Mouse (Mus musculus): ENCODE results near the gene Mcemp1.
A peak's percentile ranks its signal among the peaks of the same experiment; 100 is the strongest.

Gene Mcemp1

DNA sequence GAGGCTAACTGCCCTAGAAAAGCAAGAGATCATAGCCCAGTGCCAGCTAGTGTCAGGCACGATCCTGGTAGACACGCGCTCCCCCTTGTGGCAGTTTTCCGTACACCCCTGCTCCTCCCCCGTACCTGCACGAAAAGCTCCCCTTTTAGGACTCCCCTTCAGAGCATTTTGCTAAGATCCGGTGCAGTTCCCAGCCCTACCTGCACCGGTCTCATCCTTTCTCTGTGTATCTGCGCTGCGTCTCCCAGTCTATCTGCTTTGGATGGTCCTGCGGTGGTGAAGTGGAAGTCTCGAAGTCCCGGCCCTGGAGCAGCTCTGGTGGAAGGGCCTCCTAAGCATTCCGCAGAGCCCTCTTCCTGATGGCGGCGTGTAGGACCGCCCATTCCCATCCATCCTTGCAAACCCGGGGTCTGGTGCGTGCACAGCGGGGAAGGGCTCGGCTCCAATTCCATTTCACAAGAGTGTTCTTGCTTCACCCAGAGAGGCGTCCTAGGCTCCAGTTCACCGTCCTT is 6.5 kb downstream of the Mcemp1 start, which contains the start of gene Fcor:
Gene Fcor, minus strand, starts transcription at position 383 of the 512 bp plus-strand sequence.
- DNase-seq (ENCODE audit: low spot score in 2 of 2): peak; percentile 82 to 93

DNA sequence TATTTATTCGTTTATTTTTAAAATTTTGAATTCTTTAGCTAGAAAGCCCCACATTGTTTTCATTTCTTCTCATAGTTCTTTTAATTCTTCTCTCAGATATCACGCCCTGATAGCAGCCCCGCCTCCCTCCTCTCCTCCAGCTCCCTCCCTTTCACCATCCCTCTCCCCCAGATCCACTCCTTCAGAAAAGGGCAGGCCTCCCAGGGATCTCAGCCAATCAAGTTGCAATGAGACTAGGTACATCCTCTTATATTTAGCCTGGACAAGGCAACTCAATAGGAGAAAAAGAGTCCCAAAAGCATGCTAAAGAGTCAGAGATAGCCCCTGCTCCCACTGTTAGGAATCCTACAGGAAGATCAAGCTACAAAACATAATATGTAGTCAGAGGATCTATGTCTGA is 9.1 kb downstream of the Mcemp1 start:
- no peak for DNase-seq (ENCODE audit: low spot score in 2 of 2)

DNA sequence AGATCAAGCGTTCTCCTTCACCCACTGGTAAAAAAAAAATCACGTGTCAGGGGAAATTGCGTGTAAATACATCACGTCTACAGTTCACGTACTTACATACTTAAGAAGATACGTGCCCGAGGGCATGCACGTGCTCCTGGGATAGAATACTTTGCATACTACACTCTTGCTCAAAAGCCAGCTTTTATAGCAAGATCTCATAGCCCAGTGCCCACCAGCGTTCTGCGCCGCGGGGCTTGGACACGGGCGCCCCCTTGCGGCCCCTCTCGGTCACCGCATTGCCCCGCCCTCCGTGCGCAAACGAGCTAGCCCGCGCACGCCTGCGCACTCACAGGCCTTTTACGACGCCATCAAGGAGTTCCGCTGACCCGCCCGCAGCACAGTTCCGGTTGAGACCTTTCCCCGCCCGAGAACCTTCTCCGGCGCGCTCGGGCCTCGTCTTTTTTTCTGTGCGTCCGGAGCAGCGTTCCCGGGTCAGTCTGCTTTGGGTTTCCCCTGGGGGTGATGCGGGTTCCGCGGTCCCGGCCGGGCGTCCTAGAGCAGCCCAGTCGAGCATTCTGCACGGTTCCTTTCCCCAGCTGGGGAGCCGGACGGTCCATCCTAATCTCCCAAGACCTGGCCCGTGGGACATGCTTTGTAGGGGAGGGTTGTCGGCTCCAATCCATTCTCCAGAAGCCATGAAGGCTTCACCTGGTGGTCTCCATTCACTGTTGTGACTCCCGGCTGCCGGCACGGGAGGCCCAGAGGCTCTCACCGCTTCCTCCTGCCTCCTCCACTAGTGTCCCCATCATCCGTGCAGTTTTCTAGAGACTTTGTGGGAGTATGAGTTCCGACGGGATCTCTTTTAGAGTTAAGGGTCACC is 10.8 kb downstream of the Mcemp1 start, which contains the start of gene Trappc5:
Gene Trappc5, plus strand, starts transcription at position 169 of the 862 bp plus-strand sequence.
- DNase-seq (ENCODE audit: low spot score in 2 of 2): peak; percentile 91 to 97

DNA sequence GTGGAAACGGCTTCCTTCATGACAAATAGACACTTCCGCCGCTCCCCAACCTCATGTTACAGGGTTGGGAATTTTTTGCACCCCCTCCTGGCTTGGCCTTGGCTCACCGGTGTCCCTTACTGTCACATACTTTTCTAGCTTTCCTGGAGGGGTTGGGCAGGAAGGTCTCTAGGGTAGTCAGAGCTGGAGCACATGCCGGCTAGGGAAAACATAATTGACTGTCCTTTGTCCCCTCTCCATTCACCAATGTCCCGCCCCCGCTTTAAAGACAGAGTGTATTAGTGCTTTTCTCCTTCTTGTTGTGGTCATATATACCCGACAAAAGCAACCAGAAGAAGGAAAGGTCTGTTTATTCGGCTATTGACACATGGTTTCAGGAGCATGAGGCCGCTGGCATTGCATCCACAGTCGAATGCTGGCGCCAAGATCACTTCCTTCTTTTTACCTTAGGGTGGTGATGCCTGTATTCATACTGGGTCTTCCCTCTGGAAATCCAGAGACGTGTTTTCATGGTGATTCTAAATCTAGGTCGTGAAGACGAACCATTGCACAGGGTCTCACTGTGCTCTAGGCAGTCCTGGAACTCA is 11.5 kb downstream of the Mcemp1 start:
- DNase-seq (ENCODE audit: low spot score in 2 of 2): no peak

DNA sequence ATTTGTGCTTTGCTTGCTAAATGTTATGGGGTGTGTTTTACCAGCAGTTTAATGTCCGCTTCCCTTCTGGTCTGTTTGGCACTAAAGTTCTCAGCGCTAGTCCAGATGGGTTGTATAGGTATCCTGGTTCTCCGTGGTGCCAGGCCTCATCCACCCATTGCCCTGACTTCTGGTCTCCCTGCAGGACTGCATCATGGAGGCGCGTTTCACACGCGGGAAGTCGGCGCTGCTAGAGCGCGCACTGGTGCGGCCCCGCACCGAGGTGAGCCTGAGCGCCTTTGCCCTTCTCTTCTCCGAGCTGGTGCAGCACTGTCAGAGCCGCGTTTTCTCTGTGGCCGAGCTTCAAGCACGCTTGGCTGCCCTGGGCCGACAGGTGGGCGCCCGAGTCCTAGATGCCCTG is 13.3 kb downstream of the Mcemp1 start:
- DNase-seq (ENCODE audit: low spot score in 2 of 2): no peak

DNA sequence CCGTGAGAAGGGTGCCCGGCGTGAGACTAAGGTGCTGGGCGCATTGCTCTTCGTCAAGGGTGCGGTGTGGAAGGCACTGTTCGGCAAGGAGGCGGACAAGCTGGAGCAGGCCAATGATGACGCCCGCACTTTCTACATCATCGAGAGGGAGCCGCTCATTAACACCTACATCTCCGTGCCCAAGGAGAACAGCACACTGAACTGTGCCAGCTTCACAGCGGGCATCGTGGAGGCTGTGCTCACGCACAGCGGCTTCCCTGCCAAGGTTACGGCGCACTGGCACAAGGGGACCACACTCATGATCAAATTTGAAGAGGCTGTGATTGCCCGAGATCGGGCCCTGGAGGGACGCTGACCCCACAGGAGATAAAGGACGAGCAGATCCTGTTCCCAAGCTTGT is 13.7 kb downstream of the Mcemp1 start:
- no peak for DNase-seq (ENCODE audit: low spot score in 2 of 2)

DNA sequence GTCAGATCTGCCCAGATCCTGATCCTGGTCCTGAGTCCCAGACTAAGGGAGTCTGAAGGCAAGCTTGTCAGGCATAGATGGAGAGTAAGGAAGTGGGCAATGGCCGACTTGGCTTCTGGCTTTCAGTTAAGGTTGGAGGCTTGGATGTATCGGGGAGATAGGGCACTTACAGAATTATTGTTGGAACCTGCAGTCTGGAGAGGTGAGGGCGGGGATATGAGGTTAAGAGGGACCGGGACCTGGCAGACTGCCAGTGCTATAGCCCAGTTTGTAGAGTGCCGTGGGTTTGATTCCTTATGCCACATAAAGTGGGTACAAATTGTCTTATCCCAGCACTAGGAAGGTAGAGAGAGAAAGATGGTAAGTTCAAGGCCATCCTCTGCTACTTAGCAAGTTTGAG is 14.1 kb downstream of the Mcemp1 start:
- no peak for DNase-seq (ENCODE audit: low spot score in 2 of 2)

DNA sequence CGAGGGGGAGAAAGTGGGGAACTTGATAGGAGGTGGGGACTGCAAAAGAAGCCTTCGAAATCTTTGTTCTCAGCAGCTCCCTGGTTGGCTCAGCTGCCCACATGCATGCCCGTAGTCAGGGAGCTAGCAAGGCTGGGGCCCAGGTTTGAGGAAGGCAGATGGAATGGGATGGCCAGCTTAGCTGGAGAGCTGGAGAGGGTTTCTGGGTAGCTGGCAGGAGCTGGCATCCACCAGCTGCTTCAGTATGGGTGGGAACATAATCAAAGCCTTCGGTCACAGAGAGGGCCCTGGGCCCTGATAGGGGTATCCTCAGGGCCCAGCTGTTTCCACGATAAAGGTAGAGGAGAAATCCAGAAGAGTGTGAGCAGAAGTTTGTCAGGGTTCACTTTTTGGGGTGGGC is 16.9 kb downstream of the Mcemp1 start:
- DNase-seq (ENCODE audit: low spot score in 2 of 2): no peak

DNA sequence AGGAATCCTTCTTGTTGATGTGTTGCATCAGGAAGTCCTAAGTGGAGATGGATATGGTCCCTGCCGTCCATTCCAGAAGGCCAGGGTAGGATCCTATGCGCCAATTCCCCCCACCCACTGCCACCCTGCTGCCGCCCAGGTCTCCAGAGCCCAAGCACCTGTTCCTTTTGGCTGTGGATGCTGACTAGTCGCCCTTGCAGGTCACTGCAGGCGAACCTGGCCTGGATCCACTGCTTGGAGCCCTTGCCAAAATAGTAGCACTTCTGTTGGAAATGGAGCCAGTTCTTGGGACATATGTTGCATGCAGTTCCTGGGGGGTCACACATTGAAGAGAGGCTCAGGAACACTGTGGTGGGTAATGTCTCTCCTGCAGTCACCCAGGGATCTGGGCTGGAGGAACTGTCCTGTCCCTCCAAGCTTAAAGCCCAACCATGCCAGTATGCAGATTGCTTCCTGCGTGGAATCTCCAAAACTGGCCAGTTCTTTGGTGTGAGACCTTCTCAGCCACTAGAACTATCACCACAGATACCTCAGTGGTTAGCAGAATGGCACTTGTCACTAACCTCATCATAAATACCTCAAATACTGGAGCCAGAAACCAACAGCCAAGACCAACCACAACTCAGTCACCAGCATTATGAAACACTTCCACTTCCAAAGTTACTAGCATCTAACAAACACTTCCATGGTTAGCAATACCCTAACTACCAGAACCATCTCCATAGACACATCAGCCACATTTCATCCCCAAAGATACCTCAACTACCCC is 18.0 kb downstream of the Mcemp1 start:
- no peak for DNase-seq (ENCODE audit: low spot score in 2 of 2)

DNA sequence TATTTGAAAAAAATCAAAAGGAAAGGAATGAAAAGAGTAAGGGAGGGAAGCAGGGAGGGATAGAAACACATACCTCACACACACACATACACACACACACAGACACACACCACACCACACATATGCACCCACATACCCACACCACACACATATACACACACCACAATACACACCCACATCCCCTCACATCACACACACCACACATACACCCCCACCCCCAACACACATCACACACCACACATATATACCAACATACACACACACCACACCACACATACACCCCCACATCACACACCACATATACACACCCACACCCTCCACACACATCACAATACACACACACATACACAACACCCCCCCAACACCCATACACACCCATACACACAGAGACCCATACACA is 19.0 kb downstream of the Mcemp1 start:
- no peak for DNase-seq (ENCODE audit: low spot score in 2 of 2)

DNA sequence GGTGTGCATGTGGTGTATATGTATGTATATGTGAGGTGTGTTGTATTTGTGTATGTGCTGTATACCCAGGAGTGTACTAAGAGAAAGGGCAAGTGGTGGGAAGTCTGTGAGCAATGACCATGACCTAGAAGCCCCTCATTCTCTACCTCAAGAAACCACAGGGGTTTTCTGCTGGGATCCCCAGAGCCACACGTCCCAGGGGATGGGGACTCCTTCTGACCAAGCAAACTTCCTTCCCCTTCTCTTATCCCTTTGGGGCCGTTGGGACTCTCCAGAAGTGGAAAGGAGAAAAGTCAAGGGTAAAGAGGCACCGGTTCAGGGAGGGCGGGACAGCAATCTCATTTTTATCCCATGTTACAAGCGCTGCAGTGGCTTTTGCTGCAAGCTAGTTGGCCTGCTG is 19.9 kb downstream of the Mcemp1 start:
- no peak for DNase-seq (ENCODE audit: low spot score in 2 of 2)

DNA sequence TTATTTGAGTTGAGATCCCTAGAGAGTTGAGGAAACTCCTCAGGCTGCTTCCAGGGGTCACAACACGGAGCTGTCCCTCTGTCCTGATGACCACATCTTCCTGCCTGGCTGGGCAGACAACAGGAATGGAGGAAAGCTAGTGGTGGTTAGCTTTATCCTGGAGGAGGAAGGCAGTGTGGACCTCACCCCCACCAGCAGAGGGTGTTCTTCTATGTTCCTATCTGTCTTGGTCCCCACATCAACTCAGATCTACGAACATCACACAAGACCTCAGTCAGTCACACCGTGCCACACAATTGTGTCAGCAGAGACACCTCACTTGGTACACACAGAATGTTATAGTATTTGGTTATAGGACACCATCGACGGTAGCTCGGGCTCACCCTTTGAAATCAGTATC is 22.0 kb downstream of the Mcemp1 start:
- no peak for DNase-seq (ENCODE audit: low spot score in 2 of 2)

DNA sequence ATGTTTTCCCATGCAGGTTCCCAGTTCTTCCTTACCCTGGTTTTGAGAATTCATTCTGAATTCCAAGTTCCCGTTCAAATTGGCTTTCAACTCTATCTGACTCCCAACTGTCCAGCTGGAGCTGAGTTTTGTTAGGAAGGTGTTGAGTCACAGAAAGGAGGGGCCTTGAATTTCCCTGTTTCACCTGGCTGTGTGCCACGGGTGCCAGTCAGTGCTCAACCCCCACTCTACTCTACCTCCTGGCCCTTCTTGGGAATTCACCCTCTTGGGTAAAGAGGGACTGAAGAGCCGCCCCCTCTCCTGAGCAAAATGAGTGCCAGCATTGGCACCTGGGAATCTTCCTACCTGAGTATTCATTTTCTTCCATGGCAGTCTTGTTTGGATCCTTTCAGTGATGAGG is 25.2 kb downstream of the Mcemp1 start:
- no peak for DNase-seq (ENCODE audit: low spot score in 2 of 2)

DNA sequence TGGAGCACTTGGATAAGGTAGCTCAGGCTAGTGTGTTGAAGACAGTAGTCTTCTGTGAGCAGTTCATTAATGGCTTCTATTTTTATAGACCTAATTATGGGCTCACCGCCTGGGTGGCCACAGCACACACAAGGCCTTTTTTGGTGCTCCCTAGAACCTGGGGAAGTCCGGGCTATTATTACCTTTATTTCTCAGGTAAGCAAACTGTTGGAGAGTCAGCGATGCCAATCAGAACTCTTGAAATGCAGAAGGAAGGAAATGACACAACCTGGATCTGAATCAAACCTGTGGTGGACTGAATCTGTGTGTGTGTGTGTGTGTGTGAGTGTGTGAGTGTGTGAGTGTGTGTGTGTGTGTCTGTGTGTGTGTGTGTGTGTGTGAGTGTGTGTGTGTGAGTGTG is 28.6 kb downstream of the Mcemp1 start, which contains the start of gene Fcer2a:
Gene Fcer2a, minus strand, starts transcription at position 55 of the 400 bp plus-strand sequence.
- DNase-seq (ENCODE audit: low spot score in 2 of 2): no peak

DNA sequence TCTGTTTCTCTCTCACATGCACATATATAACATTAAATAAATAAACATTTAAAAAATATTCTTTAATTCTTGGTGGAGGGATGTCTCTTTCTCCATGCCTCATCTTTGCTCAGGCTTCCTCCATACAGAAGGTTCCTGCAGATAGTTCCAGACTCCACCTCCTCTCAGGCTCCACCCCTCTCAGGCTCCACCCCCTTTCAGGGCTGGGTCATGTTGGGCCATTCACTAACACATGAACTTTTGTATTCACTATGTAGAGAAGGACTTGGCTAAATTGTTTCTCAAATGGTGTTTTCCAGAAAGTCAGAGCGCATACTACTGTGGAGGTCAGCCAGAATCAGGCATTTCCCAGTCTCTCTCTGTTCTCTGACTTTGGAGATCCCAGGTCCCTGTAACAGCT is 35.9 kb downstream of the Mcemp1 start:
- no peak for DNase-seq (ENCODE audit: low spot score in 2 of 2)

DNA sequence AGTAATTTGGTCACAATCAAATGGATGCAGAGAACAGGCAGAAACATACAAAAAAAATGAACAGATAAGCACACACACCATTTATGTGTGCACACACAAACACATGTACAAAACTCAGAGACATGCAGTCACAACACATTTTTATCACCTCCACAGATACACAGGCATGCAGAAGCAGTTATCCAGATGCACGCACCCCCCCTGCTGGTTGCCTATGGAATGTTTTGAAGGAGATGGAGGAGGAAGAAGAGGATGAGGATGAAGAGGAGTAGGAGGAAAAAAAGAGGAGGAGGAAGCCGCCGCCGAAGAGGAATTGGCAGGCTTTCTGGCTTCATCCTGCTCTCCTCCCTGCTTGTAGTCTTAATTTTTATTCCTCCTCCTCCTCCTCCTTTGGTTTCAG is 40.2 kb downstream of the Mcemp1 start:
- DNase-seq (ENCODE audit: low spot score in 2 of 2): no peak

DNA sequence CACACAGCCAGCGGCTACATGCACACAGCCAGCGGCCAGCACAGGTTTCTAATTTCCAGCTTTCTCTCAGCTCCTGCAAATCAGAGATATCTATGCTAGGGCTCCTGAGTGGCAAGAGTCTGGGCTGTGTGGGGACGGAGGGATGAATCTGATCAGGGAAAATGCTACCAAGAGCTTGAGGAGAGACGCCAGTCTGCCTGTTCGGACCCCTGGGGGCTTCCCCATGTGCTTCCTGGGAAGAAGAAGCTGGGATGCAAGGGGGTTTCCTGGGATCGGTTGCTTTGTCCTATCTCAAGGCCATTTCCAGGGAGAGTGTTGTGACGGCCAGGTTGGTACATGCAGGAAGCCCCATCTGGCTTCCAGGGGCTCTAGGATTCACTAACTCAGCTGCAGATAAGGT is 42.1 kb downstream of the Mcemp1 start:
- peak in 1 of 2 experiments; percentile 57 for DNase-seq (ENCODE audit: low spot score in 2 of 2)

DNA sequence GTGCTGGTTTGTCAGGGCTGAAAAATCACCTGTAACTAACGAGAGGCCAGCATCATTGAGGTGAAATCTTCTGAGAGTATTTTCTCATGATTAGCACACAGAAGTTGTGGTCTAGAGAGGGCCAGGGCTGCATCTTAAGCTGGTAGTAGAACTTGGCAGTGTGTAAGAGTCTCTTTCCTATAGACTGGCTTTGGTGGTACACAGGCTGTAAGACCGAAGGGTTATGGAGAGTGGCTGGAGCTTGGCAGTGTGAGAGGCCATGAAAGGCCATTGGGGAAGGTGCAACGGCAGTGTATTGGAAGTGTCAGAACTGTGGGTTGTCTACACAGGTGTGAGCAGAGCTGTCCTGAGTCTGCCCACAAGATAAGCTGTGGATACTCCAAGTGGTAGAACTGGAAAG is 44.8 kb downstream of the Mcemp1 start:
- peak in 1 of 2 experiments; percentile 56 for DNase-seq (ENCODE audit: low spot score in 2 of 2)

DNA sequence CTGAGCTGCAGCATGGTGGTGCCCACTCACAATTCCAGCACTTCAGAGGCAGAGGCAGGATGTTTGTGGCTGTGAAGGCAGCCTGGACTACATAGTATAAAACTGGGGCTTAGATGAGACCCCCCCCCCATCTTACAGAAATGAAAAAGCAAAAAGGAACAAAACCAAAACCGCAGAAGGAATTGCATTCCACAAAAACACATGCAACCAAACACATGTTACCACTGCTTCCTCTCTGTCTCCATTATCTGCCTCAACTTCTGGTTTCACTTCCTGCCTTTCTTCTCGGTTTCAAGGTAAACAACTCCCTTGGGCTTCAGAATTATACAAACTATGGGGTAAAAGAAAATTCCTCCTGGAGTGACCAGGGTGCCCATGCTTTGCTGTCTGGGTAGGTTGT is 46.1 kb downstream of the Mcemp1 start:
- no peak for DNase-seq (ENCODE audit: low spot score in 2 of 2)

DNA sequence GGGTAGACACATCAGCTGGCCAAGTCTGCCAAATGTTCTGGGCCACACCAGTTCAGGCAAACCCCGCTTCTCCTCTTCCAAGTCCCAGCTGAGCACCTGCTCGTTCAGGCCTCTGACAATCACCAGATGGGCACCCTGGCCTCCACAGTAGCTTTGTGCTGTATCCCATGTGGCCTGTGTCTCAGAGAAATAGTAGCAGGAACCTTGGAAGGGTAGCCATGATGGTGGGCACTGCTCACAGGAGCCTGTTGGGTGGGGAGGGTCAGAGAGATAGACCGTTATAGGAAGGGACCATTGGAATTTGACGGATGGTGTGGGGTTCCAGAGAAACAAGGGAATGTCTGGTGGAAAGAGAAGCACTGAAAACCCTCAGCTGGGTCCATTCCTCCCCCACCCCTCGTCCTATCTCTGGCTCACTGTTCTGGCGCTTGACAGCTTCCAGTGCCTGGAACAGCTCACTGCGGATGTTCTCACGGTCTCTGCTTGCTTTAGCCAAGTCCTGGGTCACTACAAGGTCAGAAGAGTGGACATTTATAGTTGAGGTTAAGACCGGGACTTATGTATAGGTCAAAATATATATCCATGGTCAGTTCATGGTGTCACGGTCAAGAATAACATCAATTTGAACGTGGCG is 51.9 kb downstream of the Mcemp1 start:
- DNase-seq (ENCODE audit: low spot score in 2 of 2): no peak

DNA sequence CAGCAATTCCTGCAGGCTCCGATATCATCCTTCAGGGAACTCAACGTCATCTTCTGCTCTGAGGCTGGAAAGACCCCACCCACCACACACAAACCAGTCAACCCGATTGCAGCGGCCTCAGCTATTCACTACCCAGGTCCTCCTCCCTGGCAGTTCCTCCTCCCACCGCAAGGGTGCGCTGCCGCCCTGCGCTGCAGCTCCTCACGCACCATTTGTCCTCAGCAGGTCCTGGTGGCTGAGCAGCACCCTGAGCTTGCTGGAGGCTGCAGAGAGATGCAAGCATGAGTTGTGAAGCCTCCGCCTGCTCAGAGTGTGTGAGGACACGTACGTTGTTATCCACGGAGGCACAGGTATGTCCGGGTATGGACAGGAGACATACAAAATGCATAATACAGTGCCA is 53.0 kb downstream of the Mcemp1 start:
- DNase-seq (ENCODE audit: low spot score in 2 of 2): peak; percentile 79 to 92
